Mouse (Mus musculus) spleen, adult 2 months (tissue): ENCODE data around the gene Vstm4.

Experiments
- CTCF ChIP-seq: fragments of 200-500 bp; IDR thresholded peaks from 2 replicates; pipeline ENCODE4 v1.5.1; 2011; ENCODE audit warnings: mild to moderate bottlenecking, inconsistent platforms; ENCODE audit not compliant: insufficient read depth, insufficient read length, insufficient replicate concordance; ENCODE audit errors: extremely low read depth
- POLR2A ChIP-seq: fragments of 200-500 bp; IDR thresholded peaks from 2 replicates; pipeline ENCODE4 v1.6.1; 2011; ENCODE audit warnings: low read depth, low read length, inconsistent platforms

DNA sequence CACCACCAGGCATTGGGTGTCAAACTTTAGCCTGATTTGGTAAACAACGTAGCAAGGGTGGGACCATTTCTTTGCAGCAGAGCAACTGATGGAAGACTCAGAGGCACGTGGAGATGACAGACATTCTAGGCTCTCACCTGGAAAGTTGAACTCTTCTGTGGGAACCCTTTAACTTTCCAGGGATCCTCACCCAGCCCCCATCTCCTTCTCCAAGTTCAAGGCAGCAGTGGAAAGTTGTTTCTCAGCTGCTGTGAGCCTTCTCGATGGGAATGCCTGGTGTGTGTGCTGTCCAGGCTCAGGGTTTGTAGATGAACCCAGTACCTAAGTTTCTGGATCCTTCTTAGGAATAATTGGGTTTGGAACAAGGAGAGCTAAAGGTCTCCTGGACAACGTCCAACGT, 310 bp upstream of the Vstm4 start:
- TF ChIP-seq POLR2A (no peak), CTCF (no peak)
